13 mouse cellular contexts compared by ENCODE assay signal in genomic region chr2:23070491-23070890, GRCm38 (mm10).
"Had no signal": no experiment of that assay in that cellular context is flagged by ENCODE, and none has a peak within 500 bp of the region (broad histone marks: within the 10 kb centered on the region; RNA-seq: fewer than 3 reads in every experiment).

No protein-coding gene starts in this region.

- H3K4me1 ChIP-seq: limb, embryonic 10.5 days; stomach, embryonic 15.5 days had no signal

- H3K9ac ChIP-seq: lung, embryonic 14.5 days; stomach, embryonic 15.5 days had no signal

- H3K9me3 ChIP-seq: kidney, embryonic 15.5 days; limb, embryonic 10.5 days; liver, embryonic 15.5 days; midbrain, embryonic 13.5 days; stomach, embryonic 15.5 days had no signal

- ATAC-seq: midbrain, embryonic 13.5 days had no signal

- DNase-seq: kidney, adult 2 months; kidney, postnatal 14 days; lung, embryonic 14.5 days; lung, postnatal 10 days; right cerebral cortex, postnatal 14 days; thymus, postnatal 4 days had no signal

- H3K27me3 ChIP-seq: kidney, embryonic 15.5 days; liver, embryonic 15.5 days; midbrain, embryonic 13.5 days; stomach, embryonic 15.5 days had no signal

- H3K27ac ChIP-seq: left cerebral cortex, adult 2 months; limb, embryonic 10.5 days; macrophage had no signal
